Mouse (Mus musculus): ENCODE measurements around the gene Kank3.

DNA sequence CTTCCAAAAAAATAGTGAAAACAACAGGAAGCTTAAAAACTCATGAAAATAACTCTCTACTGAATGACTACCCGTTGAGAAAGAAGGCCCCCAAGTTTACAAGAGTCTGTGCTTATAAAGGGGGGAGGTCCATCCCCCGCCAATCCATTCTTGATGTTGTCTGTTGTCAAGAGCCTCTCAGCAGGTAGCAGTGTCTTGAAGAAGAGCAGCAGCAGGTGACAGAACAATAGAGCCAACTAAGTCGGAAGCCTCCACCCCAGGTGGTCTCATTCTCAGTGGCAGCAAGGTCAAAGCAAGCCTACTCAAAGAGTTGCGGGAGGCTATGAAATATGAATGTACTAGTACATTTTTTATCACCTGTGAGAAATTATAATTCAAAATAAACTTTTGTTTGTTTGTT, 47.5 kb downstream of the Kank3 start:
- TF ChIP-seq POLR2A (IDR thresholded peaks at IDR 0.05; ENCODE audit: borderline replicate concordance, insufficient read depth, low read length) (no peak), CTCF (IDR thresholded peaks at IDR 0.05; ENCODE audit: borderline replicate concordance, insufficient read depth, low read depth, low read length) (no peak)
